Mouse (Mus musculus): ENCODE data around the gene Usp20. TPM values are rescaled to one million over a fixed set of nuclear protein-coding genes. Genes with fewer than 3 reads are reported as not detected.
"Not testable (repeated sequence)": the region's sequence is repeated elsewhere in the genome, so short reads cannot be mapped to it uniquely, and the experiment has no call there.

The Usp20 gene
- polyA plus RNA-seq (2015; fragmentation: Nextera tagmentation; extraction: Ambion mirVana), result 42.4 and 45.4 TPM in 2 replicates

DNA sequence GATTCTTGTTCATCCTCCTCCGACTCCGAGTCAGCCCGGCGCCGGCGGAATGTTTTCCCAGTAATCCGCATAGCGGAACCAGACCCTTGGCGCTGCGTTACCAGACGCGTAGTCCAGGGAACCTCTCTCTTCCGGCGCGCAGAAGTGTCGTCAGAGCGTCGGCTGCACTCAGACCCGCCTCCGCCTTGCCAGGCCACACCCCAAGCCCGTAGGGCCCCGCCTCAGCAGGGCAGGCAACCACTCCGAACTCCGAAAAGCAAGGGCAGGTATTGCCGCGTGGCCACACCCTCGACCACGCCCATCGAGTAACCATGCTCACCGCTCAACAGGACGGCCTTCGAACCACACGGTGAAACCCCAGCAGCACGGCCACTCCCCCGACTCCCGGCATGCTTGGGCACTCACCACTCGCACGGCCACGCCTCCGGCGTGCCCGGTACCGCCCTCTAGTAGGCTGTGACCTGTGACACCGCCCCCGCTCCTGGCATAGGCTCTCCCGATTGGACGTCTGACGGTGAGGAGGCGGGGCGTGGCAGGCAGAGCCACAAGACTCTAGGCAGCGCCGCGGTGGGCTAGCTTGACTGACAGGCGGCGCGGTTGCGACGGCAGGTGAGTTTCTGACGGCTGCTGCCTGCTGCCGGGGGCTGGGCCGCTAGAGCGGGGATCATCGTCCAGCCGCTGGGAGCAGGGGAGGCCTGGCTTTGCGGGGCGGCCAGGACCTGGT, at the start of gene Usp20, which contains the start of gene BC005624:
TSS of gene Usp20 (plus strand) at position 490 of the 724 bp plus-strand sequence.
TSS of gene BC005624 (minus strand) at position 412 of the 724 bp plus-strand sequence.
- H3K36me3 ChIP-seq, result peaks cover 32% of the 10 kb centered on the region
- H3K9ac ChIP-seq, result peak within 1 kb of the TSS; percentile 83
- no peaks in the 10 kb centered on the region for H3K9me3 ChIP-seq
- ATAC-seq (ENCODE audit: low FRiP score), result peak; percentile 98
- no peaks in the 10 kb centered on the region for H3K27me3 ChIP-seq
- peak within 1 kb of the TSS; percentile 79 for H3K4me2 ChIP-seq
- H3K4me3 ChIP-seq, result peak within 1 kb of the TSS; percentile 66
- peaks cover 33% of the 10 kb centered on the region for H3K4me1 ChIP-seq (replicated peaks)
- peak within 1 kb of the TSS; percentile 71 for H3K27ac ChIP-seq
- WGBS, result under 1% methylated on average over 66 of the region's 66 CpGs

DNA sequence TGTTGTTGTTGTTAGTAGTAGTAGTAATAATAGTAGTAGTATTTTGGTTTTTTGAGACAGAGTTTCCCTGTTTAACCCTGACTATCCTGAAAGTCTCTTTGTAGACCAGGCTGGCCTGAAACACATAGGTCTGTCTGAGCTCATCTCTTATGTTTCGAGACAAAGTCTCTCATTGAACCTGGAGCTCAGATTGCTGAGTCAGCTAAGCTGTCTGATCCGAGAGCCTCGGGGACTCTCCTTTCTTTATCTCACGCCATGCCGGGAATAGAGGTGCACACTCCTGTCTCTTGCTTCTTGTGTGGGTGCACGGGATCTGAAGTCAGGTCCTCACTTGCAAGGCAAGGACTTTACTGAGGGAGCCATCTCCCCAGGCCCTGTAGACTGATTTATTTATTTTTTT, 49.0 kb upstream of the Usp20 start:
- H3K27ac ChIP-seq, result no peak overlapping the region
- H3K9ac ChIP-seq, result no peak overlapping the region
- no peak overlapping the region for H3K4me2 ChIP-seq
- H3K36me3 ChIP-seq, result no peaks in the 10 kb centered on the region
- H3K4me3 ChIP-seq, result no peak overlapping the region
- H3K4me1 ChIP-seq (replicated peaks), result peaks cover 16% of the 10 kb centered on the region
- 66% methylated on average over 6 of the region's 6 CpGs for WGBS
- no peak for ATAC-seq (ENCODE audit: low FRiP score)
- H3K9me3 ChIP-seq, result no peaks in the 10 kb centered on the region
- peaks cover 6% of the 10 kb centered on the region; the same call in 1 of the 2 replicates for H3K27me3 ChIP-seq

DNA sequence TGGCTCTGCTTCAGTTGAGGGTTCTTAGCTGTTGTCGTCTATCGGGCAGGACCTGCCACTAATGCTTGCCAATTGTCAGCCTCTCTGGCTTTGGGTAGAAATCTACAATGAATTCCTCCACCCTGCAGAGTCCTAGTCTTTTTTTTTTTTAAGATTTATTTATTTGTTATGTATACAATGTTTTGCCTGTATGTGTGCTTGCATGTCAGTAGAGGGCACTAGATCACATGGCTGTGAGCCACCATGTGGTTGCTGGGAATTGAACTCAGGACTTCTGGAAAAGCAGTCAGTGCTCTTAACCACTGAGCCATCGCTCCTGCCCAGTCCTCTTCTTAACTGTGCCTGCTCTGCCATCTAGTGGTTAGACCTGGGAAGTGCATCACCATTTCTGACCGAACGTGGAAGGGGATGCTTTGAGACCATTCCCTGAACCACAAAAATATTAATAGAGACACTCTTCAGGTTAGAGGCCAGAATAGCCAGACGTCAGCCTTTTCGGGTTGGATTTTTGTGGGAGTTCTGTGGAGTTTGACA, 48.1 kb upstream of the Usp20 start:
- 20% methylated on average over 7 of the region's 7 CpGs for WGBS
- Histone ChIP-seq H3K27ac (no peak overlapping the region), H3K4me1 (replicated peaks) (peaks cover 10% of the 10 kb centered on the region), H3K9me3 (no peaks in the 10 kb centered on the region), H3K4me3 (no peak overlapping the region), H3K9ac (no peak overlapping the region), H3K27me3 (peaks cover 6% of the 10 kb centered on the region; the same call in 1 of the 2 replicates), H3K36me3 (no peaks in the 10 kb centered on the region), H3K4me2 (no peak overlapping the region)
- ATAC-seq (ENCODE audit: low FRiP score), result no peak

- H3K4me3 ChIP-seq, result no peak overlapping the region
- H3K36me3 ChIP-seq, result no peaks in the 10 kb centered on the region
- ATAC-seq (ENCODE audit: low FRiP score), result no peak
- no peak overlapping the region for H3K9ac ChIP-seq
- H3K4me2 ChIP-seq, result no peak overlapping the region
- 81% methylated on average over 3 of the region's 3 CpGs for WGBS
- H3K27ac ChIP-seq, result no peak overlapping the region
- H3K4me1 ChIP-seq (replicated peaks), result no peaks in the 10 kb centered on the region
- H3K27me3 ChIP-seq, result peaks cover 6% of the 10 kb centered on the region; the same call in 1 of the 2 replicates
- no peaks in the 10 kb centered on the region for H3K9me3 ChIP-seq
Observed at GRCm38 (mm10) chr2:30936808-30937207, 45.3 kb upstream of the Usp20 start.

DNA sequence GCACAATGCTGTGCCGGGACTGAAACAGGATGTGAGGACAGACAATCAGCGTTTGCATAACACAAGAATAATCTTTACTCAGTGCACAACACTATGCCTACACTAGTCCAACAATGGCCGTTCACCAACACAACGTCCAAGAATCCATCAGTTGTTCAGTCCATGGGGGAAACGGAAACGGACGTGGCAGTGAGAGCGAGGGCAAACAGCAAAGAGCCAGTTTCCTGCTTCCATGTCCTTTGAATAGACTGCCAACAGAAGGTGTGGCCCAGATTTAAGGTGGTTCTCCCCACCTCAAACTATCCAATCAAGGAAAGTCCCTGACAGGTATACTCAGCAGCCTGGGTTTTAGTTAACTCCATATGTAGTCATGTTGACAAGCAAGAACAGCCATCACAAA, 44.3 kb upstream of the Usp20 start:
- Histone ChIP-seq H3K27ac (no peak overlapping the region), H3K4me2 (no peak overlapping the region), H3K36me3 (no peaks in the 10 kb centered on the region), H3K4me3 (no peak overlapping the region), H3K27me3 (peaks cover 6% of the 10 kb centered on the region; the same call in 1 of the 2 replicates), H3K9ac (no peak overlapping the region), H3K4me1 (replicated peaks) (no peaks in the 10 kb centered on the region), H3K9me3 (no peaks in the 10 kb centered on the region)
- WGBS, result 86% methylated on average over 8 of the region's 8 CpGs
- ATAC-seq (ENCODE audit: low FRiP score), result no peak

GRCm38 (mm10) chr2:30938574-30938991, 43.5 kb upstream of the Usp20 start:
- Histone ChIP-seq H3K4me1 (replicated peaks) (no peaks in the 10 kb centered on the region), H3K9me3 (no peaks in the 10 kb centered on the region), H3K4me3 (no peak overlapping the region), H3K4me2 (no peak overlapping the region), H3K27ac (no peak overlapping the region), H3K9ac (no peak overlapping the region), H3K36me3 (no peaks in the 10 kb centered on the region), H3K27me3 (peaks cover 6% of the 10 kb centered on the region; the same call in 1 of the 2 replicates)
- WGBS, result 52% methylated on average over 4 of the region's 4 CpGs
- ATAC-seq (ENCODE audit: low FRiP score), result no peak

GRCm38 (mm10) chr2:30941586-30941985, 40.5 kb upstream of the Usp20 start:
- WGBS, result 93% methylated on average over 5 of the region's 5 CpGs
- H3K4me3 ChIP-seq, result no peak overlapping the region
- H3K4me1 ChIP-seq (replicated peaks), result no peaks in the 10 kb centered on the region
- no peak overlapping the region for H3K4me2 ChIP-seq
- H3K27ac ChIP-seq, result no peak overlapping the region
- H3K36me3 ChIP-seq, result no peaks in the 10 kb centered on the region
- no peak overlapping the region for H3K9ac ChIP-seq
- ATAC-seq (ENCODE audit: low FRiP score), result no peak
- no peaks in the 10 kb centered on the region for H3K9me3 ChIP-seq
- no peaks in the 10 kb centered on the region for H3K27me3 ChIP-seq

DNA sequence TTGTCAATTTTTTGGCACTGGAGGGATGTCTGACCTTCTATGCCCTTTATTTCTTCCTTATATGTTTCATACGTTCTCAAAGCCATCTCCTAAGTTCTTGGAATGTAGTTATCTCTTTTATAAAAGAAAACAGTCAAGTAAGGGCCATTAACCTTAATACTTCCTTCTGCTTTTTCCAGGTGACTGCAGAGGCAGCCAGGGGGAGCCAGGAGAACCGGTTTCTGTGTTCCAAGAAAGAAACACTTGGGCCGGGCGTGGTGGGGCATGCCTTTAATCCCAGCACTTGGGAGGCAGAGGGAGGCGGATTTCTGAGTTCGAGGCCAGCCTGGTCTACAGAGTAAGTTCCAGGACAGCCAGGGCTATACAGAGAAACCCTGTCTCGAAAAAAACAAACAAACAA, 40.0 kb upstream of the Usp20 start:
- not testable (repeated sequence) for ATAC-seq (ENCODE audit: low FRiP score); H3K36me3 ChIP-seq; H3K4me2 ChIP-seq; H3K27me3 ChIP-seq; H3K9me3 ChIP-seq; H3K4me1 ChIP-seq (replicated peaks); H3K4me3 ChIP-seq; H3K27ac ChIP-seq; H3K9ac ChIP-seq
- 62% methylated on average over 7 of the region's 7 CpGs for WGBS

- WGBS, result 31% methylated on average over 16 of the region's 16 CpGs
- Histone ChIP-seq H3K9ac (no peak overlapping the region), H3K4me2 (peak overlapping the region; percentile 40), H3K4me3 (0 out of 2 replicates have a peak overlapping the region, but pooled peaks have one; percentile 8), H3K4me1 (replicated peaks) (no peaks in the 10 kb centered on the region), H3K27ac (no peak overlapping the region), H3K36me3 (no peaks in the 10 kb centered on the region), H3K9me3 (no peaks in the 10 kb centered on the region), H3K27me3 (no peaks in the 10 kb centered on the region)
- 0 out of 2 replicates have a peak, but pooled peaks have one; percentile 46 for ATAC-seq (ENCODE audit: low FRiP score)
Observed at GRCm38 (mm10) chr2:30942603-30943011, 39.5 kb upstream of the Usp20 start.

- H3K4me1 ChIP-seq (replicated peaks), result peaks cover 38% of the 10 kb centered on the region
- peak overlapping the region; percentile 90 for H3K27ac ChIP-seq
- peak; percentile 64 for ATAC-seq (ENCODE audit: low FRiP score)
- H3K36me3 ChIP-seq, result peaks cover 29% of the 10 kb centered on the region
- peak overlapping the region; percentile 87; the same call in 1 of the 2 replicates for H3K9ac ChIP-seq
- H3K9me3 ChIP-seq, result no peaks in the 10 kb centered on the region
- peak overlapping the region; percentile 91 for H3K4me2 ChIP-seq
- peak overlapping the region; percentile 79 for H3K4me3 ChIP-seq
- peaks cover 8% of the 10 kb centered on the region for H3K27me3 ChIP-seq
- WGBS, result 31% methylated on average over 5 of the region's 5 CpGs
Observed at GRCm38 (mm10) chr2:30952457-30952823, 29.6 kb upstream of the Usp20 start.

GRCm38 (mm10) chr2:30952824-30953490, 29.1 kb upstream of the Usp20 start, which contains the start of gene Tor1b:
Gene Tor1b (plus strand): TSS chr2:30952959.
- peak within 1 kb of the TSS; percentile 87 for H3K9ac ChIP-seq
- H3K27ac ChIP-seq, result peak within 1 kb of the TSS; percentile 90
- peaks cover 8% of the 10 kb centered on the region for H3K27me3 ChIP-seq
- H3K4me2 ChIP-seq, result peak within 1 kb of the TSS; percentile 91
- peak; percentile 94 for ATAC-seq (ENCODE audit: low FRiP score)
- H3K4me3 ChIP-seq, result peak within 1 kb of the TSS; percentile 79
- WGBS, result 0% methylated on average over 60 of the region's 60 CpGs
- H3K9me3 ChIP-seq, result no peaks in the 10 kb centered on the region
- peaks cover 35% of the 10 kb centered on the region for H3K36me3 ChIP-seq
- peaks cover 38% of the 10 kb centered on the region for H3K4me1 ChIP-seq (replicated peaks)

GRCm38 (mm10) chr2:30954797-30955196, 27.3 kb upstream of the Usp20 start:
- peak overlapping the region; percentile 87 for H3K9ac ChIP-seq
- H3K9me3 ChIP-seq, result no peaks in the 10 kb centered on the region
- H3K4me2 ChIP-seq, result peak overlapping the region; percentile 91
- H3K4me3 ChIP-seq, result peak overlapping the region; percentile 79; the same call in 1 of the 2 replicates
- peaks cover 38% of the 10 kb centered on the region for H3K4me1 ChIP-seq (replicated peaks)
- H3K36me3 ChIP-seq, result peaks cover 53% of the 10 kb centered on the region
- WGBS, result 78% methylated on average over 6 of the region's 6 CpGs
- no peak for ATAC-seq (ENCODE audit: low FRiP score)
- no peak overlapping the region for H3K27ac ChIP-seq
- peaks cover 2% of the 10 kb centered on the region; the same call in 1 of the 2 replicates for H3K27me3 ChIP-seq

All from hindbrain, embryonic 13.5 days (tissue).